Mouse (Mus musculus) heart, postnatal 4 days (tissue): ENCODE results near the gene Olfr391-ps. TPM values are rescaled to one million over a fixed set of nuclear protein-coding genes. Genes with fewer than 3 reads are reported as not detected.

ENCODE experiments used
- DNase-seq: peaks from one replicate; pipeline ENCODE4 v3.0.0; 2021
- total RNA-seq, 2 experiments: library from RNA; stranded (reverse); gene quantifications; 2 replicates each; pipeline ENCODE4 v1.2.3; 2021

The Olfr391-ps gene
- not detected for total RNA-seq

DNA sequence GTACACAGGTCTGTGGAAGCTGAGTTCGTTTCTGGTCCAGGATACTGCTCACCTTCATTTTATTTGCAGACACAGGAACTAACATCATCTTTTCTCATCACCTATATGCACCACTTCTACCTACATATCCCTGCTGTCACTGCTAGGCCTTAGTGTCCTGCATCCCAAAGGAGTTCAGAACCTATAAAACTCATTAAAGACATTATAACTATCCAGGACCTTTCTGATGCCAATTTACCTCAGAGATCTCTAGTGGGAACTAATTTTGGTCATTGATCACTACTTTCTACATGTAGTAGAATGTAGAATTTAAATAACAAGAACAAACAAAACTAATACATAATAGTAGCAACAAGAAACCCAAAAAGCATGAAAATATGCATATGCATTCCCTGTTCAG, at the start of gene Olfr391-ps:
TSS of gene Olfr391-ps (minus strand) at position 101 of the 400 bp plus-strand sequence.
- no peak for DNase-seq

DNA sequence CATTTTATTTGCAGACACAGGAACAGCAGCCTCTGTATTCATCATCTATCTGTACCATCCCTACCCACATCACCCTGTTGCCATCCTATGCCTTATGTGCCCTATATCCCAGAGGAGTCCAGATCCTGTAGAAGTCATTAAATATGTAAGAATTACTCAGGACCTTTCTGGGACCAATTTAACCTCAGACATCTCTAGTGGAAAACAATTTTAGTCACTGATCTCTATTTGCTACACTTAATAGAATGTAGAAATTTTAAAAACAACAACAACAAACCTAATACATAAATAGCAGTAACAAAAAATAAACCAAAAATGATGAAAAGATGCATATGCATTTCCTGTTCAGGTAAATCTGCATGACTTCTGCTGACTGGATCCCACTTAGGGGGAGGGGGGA, 48.5 kb upstream of the Olfr391-ps start, which contains the start of gene Olfr393:
TSS of gene Olfr393 (minus strand) at position 101 of the 400 bp plus-strand sequence.
- DNase-seq, result no peak

DNA sequence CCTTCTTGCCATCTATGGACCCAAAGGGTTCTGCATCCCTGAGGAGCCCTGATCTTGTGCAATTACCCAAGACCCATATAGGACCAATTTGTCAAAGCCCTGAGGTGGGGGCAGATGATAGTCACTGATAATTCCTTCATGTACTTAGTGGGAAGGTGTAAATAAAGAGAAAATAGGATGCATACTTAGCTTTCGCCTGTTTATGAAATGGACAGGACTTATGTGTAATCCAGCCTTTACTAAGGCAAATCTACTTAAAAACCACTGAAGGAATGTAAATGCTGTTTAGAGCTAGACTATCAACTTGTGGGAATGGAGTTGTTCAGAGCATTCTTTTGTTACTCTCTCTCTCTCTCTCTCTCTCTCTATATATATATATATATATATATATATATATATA, 14.1 kb upstream of the Olfr391-ps start, which contains the start of gene Olfr392:
TSS of gene Olfr392 (minus strand) at position 101 of the 400 bp plus-strand sequence.
- DNase-seq, result no peak

DNA sequence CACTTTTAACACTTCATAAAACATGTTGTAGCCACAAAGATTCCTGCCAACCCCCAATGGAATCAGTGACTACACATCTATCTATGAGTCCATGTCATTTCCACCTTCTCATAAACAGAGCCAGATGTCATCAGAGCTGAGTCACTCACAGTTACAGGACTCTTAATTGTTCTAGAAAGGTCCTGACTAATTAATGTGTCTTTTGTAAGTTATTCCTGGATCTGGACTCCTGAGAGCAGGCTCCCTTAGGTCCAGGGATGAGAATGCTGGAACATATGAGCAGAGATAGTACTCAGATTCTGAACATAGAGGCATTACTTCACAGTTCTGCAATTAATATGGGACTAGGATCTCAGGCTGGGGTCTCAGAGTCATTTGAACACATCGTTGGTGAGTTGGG, 20.2 kb downstream of the Olfr391-ps start, which contains the start of gene Olfr390:
TSS of gene Olfr390 (plus strand) at position 301 of the 400 bp plus-strand sequence.
- no peak for DNase-seq

DNA sequence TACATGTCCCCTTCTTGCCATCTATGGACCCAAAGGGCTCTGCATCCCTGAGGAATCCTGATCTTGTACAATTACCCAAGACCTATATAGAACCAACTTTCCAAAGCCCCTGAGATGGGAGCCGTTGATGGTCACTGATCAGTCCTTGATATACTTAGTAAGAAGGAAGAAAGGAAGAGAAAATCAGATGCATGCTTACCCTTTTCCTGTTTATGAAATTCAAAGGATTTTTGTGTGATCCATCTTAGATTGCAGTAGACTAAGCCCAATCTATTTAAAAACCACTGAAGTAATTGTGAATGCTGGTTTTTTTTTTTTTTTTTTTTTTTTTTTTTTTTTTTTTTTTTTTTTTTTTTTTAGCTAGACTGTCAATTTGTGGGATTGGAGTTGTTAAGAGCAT, 22.2 kb downstream of the Olfr391-ps start, which contains the start of gene Olfr389:
TSS of gene Olfr389 (minus strand) at position 101 of the 400 bp plus-strand sequence.
- DNase-seq, result no peak

DNA sequence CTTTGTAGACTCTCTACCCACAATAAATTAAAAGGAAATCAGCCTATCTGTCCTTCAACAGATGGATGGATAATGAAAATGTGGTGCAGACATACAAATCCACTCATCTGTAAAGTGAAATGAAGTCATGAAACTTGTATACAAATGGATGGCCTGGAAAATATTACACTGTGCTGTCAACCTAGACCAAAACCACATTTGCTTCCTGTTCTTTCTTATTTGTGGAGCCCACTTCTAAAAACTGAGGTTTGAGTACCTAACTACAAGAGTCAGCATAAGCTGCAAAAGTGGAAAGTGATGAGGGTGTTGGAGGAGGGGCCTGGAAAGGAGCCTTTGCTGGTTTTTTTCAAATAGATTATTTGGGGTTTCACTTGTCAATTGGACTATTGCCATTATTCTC, 43.7 kb downstream of the Olfr391-ps start:
- no peak for DNase-seq

Other genes with a start within 250 kb of the Olfr391-ps start
- not detected for gene Olfr385, start 210.0 kb downstream of the Olfr391-ps start, total RNA-seq
- gene Olfr384, start 204.5 kb downstream of the Olfr391-ps start, total RNA-seq, result not detected
- gene Zfp735, start 114.3 kb downstream of the Olfr391-ps start, total RNA-seq, result not detected
- not detected for gene Olfr389, start 22.3 kb downstream of the Olfr391-ps start, total RNA-seq
- gene Olfr390, start 20.1 kb downstream of the Olfr391-ps start, total RNA-seq, result not detected
- gene Olfr392, start 14.0 kb upstream of the Olfr391-ps start, total RNA-seq, result not detected
- not detected for gene Olfr393, start 48.4 kb upstream of the Olfr391-ps start, total RNA-seq
- not detected for gene Olfr394, start 87.7 kb upstream of the Olfr391-ps start, total RNA-seq
- not detected for gene Olfr395, start 106.2 kb upstream of the Olfr391-ps start, total RNA-seq
- gene Olfr23, start 133.6 kb upstream of the Olfr391-ps start, total RNA-seq, result not detected
- not detected for gene Olfr397, start 157.8 kb upstream of the Olfr391-ps start, total RNA-seq
- not detected for gene Olfr398, start 187.4 kb upstream of the Olfr391-ps start, total RNA-seq